Mouse (Mus musculus): Measurements from ENCODE around the gene Lmtk3.
A peak's percentile ranks its signal among the peaks of the same experiment; 100 is the strongest.

Lmtk3 gene

GRCm38 (mm10) chr7:45832428-45832827, 48.9 kb downstream of the Lmtk3 start:
- Histone ChIP-seq H3K4me3 (replicated peaks; ENCODE audit: low read length) (peak overlapping the region; percentile 75), H3K27me3 (ENCODE audit: insufficient read depth, low read length) (peaks cover 50% of the 10 kb centered on the region), H3K4me1 (replicated peaks; ENCODE audit: low read depth, low read length) (peaks cover 51% of the 10 kb centered on the region), H3K9me3 (ENCODE audit: low read length) (no peaks in the 10 kb centered on the region), H3K36me3 (ENCODE audit: insufficient read depth, low read length) (peaks cover 25% of the 10 kb centered on the region)
- TF ChIP-seq NANOG (IDR thresholded peaks at IDR 0.05; ENCODE audit: borderline replicate concordance, low read length) (no peak), POU5F1 (IDR thresholded peaks at IDR 0.05; ENCODE audit: borderline replicate concordance, low read length) (no peak), CTCF (conservative IDR thresholded peaks at IDR 0.05; ENCODE audit: low read length) (no peak)

- H3K36me3 ChIP-seq (ENCODE audit: insufficient read depth, low read length) = peaks cover 17% of the 10 kb centered on the region
- peaks cover 54% of the 10 kb centered on the region for H3K27me3 ChIP-seq (ENCODE audit: insufficient read depth, low read length)
- TF ChIP-seq CTCF (conservative IDR thresholded peaks at IDR 0.05; ENCODE audit: low read length) (no peak), POU5F1 (IDR thresholded peaks at IDR 0.05; ENCODE audit: borderline replicate concordance, low read length) (no peak), NANOG (IDR thresholded peaks at IDR 0.05; ENCODE audit: borderline replicate concordance, low read length) (no peak)
- H3K4me3 ChIP-seq (replicated peaks; ENCODE audit: low read length) = peak overlapping the region; percentile 75
- H3K4me1 ChIP-seq (replicated peaks; ENCODE audit: low read depth, low read length) = peaks cover 44% of the 10 kb centered on the region
- no peaks in the 10 kb centered on the region for H3K9me3 ChIP-seq (ENCODE audit: low read length)
These were observed 49.7 kb downstream of the Lmtk3 start for GRCm38 (mm10) chr7:45833148-45833790.

- Histone ChIP-seq H3K36me3 (ENCODE audit: insufficient read depth, low read length) (peaks cover 10% of the 10 kb centered on the region), H3K9me3 (ENCODE audit: low read length) (no peaks in the 10 kb centered on the region), H3K4me1 (replicated peaks; ENCODE audit: low read depth, low read length) (peaks cover 39% of the 10 kb centered on the region), H3K4me3 (replicated peaks; ENCODE audit: low read length) (peak overlapping the region; percentile 75), H3K27me3 (ENCODE audit: insufficient read depth, low read length) (peaks cover 54% of the 10 kb centered on the region)
- TF ChIP-seq POU5F1 (IDR thresholded peaks at IDR 0.05; ENCODE audit: borderline replicate concordance, low read length) = no peak
- no peak for TF ChIP-seq NANOG (IDR thresholded peaks at IDR 0.05; ENCODE audit: borderline replicate concordance, low read length)
- no peak for TF ChIP-seq CTCF (conservative IDR thresholded peaks at IDR 0.05; ENCODE audit: low read length)
These were observed 50.4 kb downstream of the Lmtk3 start for GRCm38 (mm10) chr7:45833924-45834323.

- H3K36me3 ChIP-seq (ENCODE audit: insufficient read depth, low read length) = no peaks in the 10 kb centered on the region
- H3K9me3 ChIP-seq (ENCODE audit: low read length) = no peaks in the 10 kb centered on the region
- H3K27me3 ChIP-seq (ENCODE audit: insufficient read depth, low read length) = peaks cover 24% of the 10 kb centered on the region
- no peak overlapping the region for H3K4me3 ChIP-seq (replicated peaks; ENCODE audit: low read length)
- peaks cover 3% of the 10 kb centered on the region; the same call in 1 of the 2 replicates for H3K4me1 ChIP-seq (replicated peaks; ENCODE audit: low read depth, low read length)
- TF ChIP-seq CTCF (conservative IDR thresholded peaks at IDR 0.05; ENCODE audit: low read length) = no peak
- TF ChIP-seq NANOG (IDR thresholded peaks at IDR 0.05; ENCODE audit: borderline replicate concordance, low read length) = no peak
- no peak for TF ChIP-seq POU5F1 (IDR thresholded peaks at IDR 0.05; ENCODE audit: borderline replicate concordance, low read length)
These were observed 59.6 kb downstream of the Lmtk3 start for GRCm38 (mm10) chr7:45842950-45843744.

- H3K36me3 ChIP-seq (ENCODE audit: insufficient read depth, low read length) = no peaks in the 10 kb centered on the region
- peaks cover 9% of the 10 kb centered on the region; the same call in 1 of the 2 replicates for H3K4me1 ChIP-seq (replicated peaks; ENCODE audit: low read depth, low read length)
- no peak overlapping the region for H3K4me3 ChIP-seq (replicated peaks; ENCODE audit: low read length)
- TF ChIP-seq CTCF (conservative IDR thresholded peaks at IDR 0.05; ENCODE audit: low read length) (no peak), POU5F1 (IDR thresholded peaks at IDR 0.05; ENCODE audit: borderline replicate concordance, low read length) (no peak), NANOG (IDR thresholded peaks at IDR 0.05; ENCODE audit: borderline replicate concordance, low read length) (no peak)
- peaks cover 4% of the 10 kb centered on the region; the same call in 1 of the 2 replicates for H3K27me3 ChIP-seq (ENCODE audit: insufficient read depth, low read length)
- no peaks in the 10 kb centered on the region for H3K9me3 ChIP-seq (ENCODE audit: low read length)
These were observed 65.0 kb downstream of the Lmtk3 start for GRCm38 (mm10) chr7:45848447-45849027.

GRCm38 (mm10) chr7:45850661-45851060, 67.1 kb downstream of the Lmtk3 start:
- peaks cover 9% of the 10 kb centered on the region; the same call in 1 of the 2 replicates for H3K4me1 ChIP-seq (replicated peaks; ENCODE audit: low read depth, low read length)
- TF ChIP-seq POU5F1 (IDR thresholded peaks at IDR 0.05; ENCODE audit: borderline replicate concordance, low read length) = no peak
- TF ChIP-seq NANOG (IDR thresholded peaks at IDR 0.05; ENCODE audit: borderline replicate concordance, low read length) = no peak
- TF ChIP-seq CTCF (conservative IDR thresholded peaks at IDR 0.05; ENCODE audit: low read length) = no peak
- peaks cover 3% of the 10 kb centered on the region; the same call in 1 of the 2 replicates for H3K27me3 ChIP-seq (ENCODE audit: insufficient read depth, low read length)
- no peaks in the 10 kb centered on the region for H3K9me3 ChIP-seq (ENCODE audit: low read length)
- H3K36me3 ChIP-seq (ENCODE audit: insufficient read depth, low read length) = no peaks in the 10 kb centered on the region
- no peak overlapping the region for H3K4me3 ChIP-seq (replicated peaks; ENCODE audit: low read length)

- H3K4me3 ChIP-seq (replicated peaks; ENCODE audit: low read length) = no peak overlapping the region
- no peaks in the 10 kb centered on the region for H3K36me3 ChIP-seq (ENCODE audit: insufficient read depth, low read length)
- H3K27me3 ChIP-seq (ENCODE audit: insufficient read depth, low read length) = peaks cover 17% of the 10 kb centered on the region
- H3K9me3 ChIP-seq (ENCODE audit: low read length) = no peaks in the 10 kb centered on the region
- no peak for TF ChIP-seq POU5F1 (IDR thresholded peaks at IDR 0.05; ENCODE audit: borderline replicate concordance, low read length)
- H3K4me1 ChIP-seq (replicated peaks; ENCODE audit: low read depth, low read length) = peaks cover 23% of the 10 kb centered on the region
These were observed 69.6 kb downstream of the Lmtk3 start for GRCm38 (mm10) chr7:45853089-45853488.

All from E14TG2a.4 (cell line).